Mouse (Mus musculus) megakaryocyte, adult 5-6 weeks (primary cell): ENCODE measurements at regions not wholly inside any gene's neighbourhood (a gene's known extent, or its start where the extent isn't known, plus 50 kb on each side); places are given as distances from the start of the nearest gene placed in this dataset.
"Not testable (repeated sequence)": the region's sequence is repeated elsewhere in the genome, so short reads cannot be mapped to it uniquely, and the experiment has no call there.

Experiments used
- ATAC-seq: 2 replicates; pipeline ENCODE4 v1.8.0; 2016; ENCODE audit warnings: mild to moderate bottlenecking, inconsistent platforms; ENCODE audit not compliant: poor library complexity, severe bottlenecking

DNA sequence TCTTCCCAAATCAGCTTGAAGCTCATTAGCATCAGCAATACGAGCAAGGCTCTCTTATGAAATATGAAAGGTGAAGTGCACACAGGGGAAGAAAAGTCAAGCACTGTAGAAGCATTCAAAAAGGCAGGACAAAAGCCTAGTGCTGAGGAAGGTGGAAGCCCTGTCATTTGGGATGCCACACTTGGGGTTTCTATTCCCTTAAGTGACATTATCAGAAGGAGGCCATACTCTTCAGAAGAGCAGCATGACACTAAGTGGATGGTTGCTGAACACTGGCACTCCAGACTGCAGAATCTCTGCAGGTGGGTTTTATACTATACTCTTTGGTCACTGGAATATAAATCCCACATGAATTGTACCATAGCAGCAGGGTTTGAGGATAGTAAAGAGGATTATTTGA, 120.4 kb upstream of the Pcsk1 start:
- ATAC-seq: no peak

DNA sequence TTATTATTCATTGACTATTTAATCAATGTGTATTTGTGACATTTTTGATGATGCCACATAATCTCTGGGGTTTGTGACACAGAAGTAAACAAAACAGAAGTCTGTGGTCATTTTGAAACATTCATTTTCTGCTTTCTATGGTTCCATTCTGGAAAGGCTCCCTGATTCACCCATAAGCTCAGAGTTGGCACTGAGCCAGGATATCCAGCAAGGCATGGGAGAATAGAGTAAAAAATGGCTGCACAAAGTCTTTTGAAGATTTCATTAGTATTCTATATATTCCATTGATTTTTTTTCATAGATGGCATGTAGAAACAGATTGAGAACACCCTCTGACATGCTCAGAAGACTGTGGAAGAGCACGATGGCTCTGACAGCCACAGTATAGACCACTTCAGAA, 133.8 kb upstream of the Pcsk1 start:
- no peak for ATAC-seq

DNA sequence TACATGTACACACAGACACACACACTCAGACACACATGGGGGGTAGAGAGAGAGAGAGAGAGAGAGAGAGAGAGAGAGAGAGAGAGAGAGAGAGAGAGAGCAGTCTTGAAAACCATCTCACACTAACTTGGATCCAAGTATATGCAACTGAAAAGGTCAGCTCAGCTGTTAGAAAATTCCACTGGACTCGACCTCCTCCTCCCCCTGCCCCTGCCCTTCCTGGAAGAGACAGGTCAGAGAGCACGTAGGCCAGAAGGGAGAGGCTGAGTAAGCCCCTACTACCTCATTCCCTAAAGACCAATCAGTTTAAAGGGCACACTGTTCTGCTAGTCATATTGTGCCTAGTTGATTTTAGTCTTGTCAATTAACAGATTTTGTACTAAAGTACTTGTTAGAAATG, 105.0 kb upstream of the Cast start:
- ATAC-seq: not testable (repeated sequence)

DNA sequence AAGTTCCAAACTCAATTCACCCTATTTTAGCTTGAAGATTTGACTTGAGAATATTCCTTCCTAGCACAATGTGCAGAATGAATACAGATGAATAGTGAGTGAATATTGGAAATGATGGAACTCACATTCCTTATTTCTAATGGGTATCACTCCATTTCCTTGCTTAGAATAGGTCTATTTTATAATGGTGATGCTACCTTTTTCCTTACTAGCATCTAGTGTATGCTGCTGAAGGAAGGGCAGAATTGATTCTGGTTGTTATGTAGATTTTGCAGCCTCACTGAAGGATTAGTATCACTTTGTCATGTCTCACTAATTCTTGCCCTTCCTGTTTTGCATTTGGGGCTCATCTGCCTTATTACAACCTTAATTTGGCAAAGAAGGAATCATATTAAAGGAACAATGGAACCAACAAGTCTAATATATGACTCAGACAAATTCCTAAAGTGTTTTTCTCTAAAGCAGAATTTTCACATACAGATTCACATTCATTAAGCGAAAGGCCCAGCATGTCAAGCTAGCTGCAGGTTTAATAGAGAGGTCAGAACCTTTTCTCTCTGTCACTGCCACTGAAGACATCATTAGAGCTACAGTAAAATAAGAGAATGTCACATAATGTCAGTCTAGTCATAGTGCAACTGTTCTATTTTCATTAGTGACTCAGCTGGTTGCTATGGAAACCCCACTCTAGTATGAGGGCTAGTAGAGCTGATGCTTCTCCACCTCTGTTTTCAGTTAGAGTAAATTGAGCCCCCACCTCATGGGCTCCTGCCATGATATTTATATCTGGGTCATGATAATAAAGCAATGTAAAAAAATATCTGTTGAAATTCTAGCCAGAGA, 94.8 kb upstream of the Cast start:
- ATAC-seq: no peak

DNA sequence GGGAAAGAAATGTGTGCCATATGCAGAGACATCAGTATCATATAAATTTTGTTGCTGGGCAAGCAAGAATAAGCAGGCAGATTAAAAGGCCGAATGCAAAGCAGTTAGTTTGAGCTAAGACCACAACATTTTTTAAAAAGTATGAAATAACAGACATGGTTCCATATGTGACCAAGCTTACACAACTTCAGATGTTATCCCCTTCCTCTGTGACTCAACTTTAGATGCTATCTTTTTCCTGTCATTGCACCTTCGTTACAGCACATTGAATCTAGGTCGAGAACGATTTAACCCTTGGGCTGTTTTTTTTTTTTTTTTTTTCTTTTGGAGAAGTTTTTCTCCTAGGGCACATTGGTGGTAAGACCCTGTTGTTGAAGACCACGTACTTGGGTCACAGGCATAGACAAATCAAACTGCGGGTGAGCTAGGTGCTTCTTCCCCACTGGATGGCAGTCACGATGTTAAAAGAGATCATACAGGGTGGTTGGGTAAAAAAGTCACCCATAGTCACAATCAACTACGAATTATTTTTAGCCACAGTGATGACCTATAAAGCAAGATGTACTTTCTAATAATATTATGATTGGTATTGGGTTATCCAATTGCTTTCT, 81.4 kb upstream of the Cast start:
- ATAC-seq: peak; percentile 57

DNA sequence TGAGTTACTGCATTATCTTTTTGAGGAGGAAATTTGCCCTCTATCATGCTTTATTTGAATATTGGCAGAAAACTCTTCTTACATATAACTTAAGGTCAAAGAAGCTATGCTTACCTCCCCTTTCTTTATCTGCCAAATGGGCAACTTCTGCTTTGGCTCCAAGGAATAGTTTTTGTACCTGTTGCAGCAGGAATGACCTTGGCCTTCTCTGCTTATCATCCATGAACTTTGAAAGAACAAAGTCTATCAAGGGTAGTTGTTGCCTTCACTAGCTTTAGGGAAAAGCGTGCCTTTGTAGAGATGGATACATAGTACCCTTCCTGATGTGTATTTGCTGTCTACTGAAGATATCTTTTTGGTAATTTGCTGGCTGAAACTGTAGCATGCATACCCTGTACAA, 59.1 kb upstream of the Cast start:
- ATAC-seq: no peak

DNA sequence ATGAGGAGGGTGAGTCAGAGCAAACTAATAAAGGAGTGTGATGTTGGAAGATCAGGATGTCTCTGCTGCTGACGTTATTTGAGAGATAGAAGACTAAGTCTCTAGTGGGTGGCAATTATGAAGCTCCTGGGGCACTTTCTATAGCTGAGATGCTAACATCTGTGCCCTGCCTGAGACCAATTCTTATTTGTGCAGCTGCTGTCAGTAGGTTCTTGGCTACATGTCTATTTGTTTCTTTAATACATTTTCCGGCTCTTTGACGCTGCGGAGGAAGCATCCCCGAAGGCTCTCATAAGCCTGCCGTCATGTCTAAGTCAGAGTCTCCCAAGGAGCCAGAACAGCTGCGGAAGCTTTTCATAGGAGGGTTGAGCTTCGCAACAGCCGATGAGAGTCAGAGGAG, 55.4 kb upstream of the Cast start:
- ATAC-seq: no peak

DNA sequence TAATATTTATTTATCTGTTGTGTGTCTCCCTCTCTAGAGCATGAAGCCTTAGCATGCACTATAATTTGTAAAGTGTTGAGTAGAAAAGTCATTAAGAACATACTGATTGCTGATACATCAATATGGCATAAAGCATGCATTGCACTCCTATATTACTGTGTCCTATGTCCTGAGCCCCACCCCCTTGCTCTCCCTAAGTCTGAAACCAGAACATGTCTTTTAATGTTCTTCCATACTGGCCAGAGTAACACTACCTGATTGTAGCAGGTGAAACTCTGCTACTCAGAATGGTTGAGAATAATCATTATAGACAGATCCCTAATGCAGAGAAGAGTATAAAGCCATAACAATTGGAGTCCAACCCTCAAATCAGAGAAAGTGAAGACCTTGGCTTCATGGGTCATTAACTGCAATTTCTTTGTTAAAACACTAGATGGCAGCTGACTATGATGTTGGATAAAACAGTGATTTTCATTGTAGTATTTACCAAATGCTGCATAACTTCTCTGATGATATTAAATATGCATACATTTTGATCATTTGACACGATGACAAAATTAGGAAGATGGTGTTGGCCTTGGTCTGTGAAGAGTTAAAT, 52.9 kb upstream of the Cast start:
- peak; percentile 64; the same call in 1 of the 2 replicates for ATAC-seq
